Mouse (Mus musculus): ENCODE results near the gene Ptpn11.
"Not testable (repeated sequence)": the region's sequence is repeated elsewhere in the genome, so short reads cannot be mapped to it uniquely, and the experiment has no call there.

Gene Ptpn11

GRCm38 (mm10) chr5:121190836-121191583, at the start of gene Ptpn11:
Gene Ptpn11, minus strand, starts transcription at chr5:121191397.
- DNase-seq (ENCODE audit: low spot score): peak; percentile 79

- peak; percentile 67 for DNase-seq (ENCODE audit: low spot score)
These were observed 48.6 kb upstream of the Ptpn11 start for GRCm38 (mm10) chr5:121239846-121240245.

- DNase-seq (ENCODE audit: low spot score): no peak
These were observed 47.0 kb upstream of the Ptpn11 start for GRCm38 (mm10) chr5:121238208-121238607.

- DNase-seq (ENCODE audit: low spot score): peak; percentile 62
These were observed 45.0 kb upstream of the Ptpn11 start for GRCm38 (mm10) chr5:121236171-121236570.

- DNase-seq (ENCODE audit: low spot score): no peak
These were observed 42.5 kb upstream of the Ptpn11 start for GRCm38 (mm10) chr5:121233726-121234125.

- DNase-seq (ENCODE audit: low spot score): no peak
These were observed 41.6 kb upstream of the Ptpn11 start for GRCm38 (mm10) chr5:121232789-121233188.

GRCm38 (mm10) chr5:121230811-121231210, 39.6 kb upstream of the Ptpn11 start:
- no peak for DNase-seq (ENCODE audit: low spot score)

- DNase-seq (ENCODE audit: low spot score): no peak
These were observed 38.0 kb upstream of the Ptpn11 start for GRCm38 (mm10) chr5:121229182-121229581.

- DNase-seq (ENCODE audit: low spot score): not testable (repeated sequence)
These were observed 36.1 kb upstream of the Ptpn11 start for GRCm38 (mm10) chr5:121227330-121227729.

- DNase-seq (ENCODE audit: low spot score): no peak
These were observed 35.6 kb upstream of the Ptpn11 start for GRCm38 (mm10) chr5:121226845-121227244.

GRCm38 (mm10) chr5:121226406-121226805, 35.2 kb upstream of the Ptpn11 start:
- no peak for DNase-seq (ENCODE audit: low spot score)

GRCm38 (mm10) chr5:121225854-121226253, 34.7 kb upstream of the Ptpn11 start:
- no peak for DNase-seq (ENCODE audit: low spot score)

GRCm38 (mm10) chr5:121224856-121225255, 33.7 kb upstream of the Ptpn11 start:
- no peak for DNase-seq (ENCODE audit: low spot score)

- DNase-seq (ENCODE audit: low spot score): not testable (repeated sequence)
These were observed 32.8 kb upstream of the Ptpn11 start for GRCm38 (mm10) chr5:121224020-121224419.

- DNase-seq (ENCODE audit: low spot score): no peak
These were observed 30.2 kb upstream of the Ptpn11 start for GRCm38 (mm10) chr5:121221328-121221850.

- DNase-seq (ENCODE audit: low spot score): peak; percentile 54
These were observed 29.6 kb upstream of the Ptpn11 start for GRCm38 (mm10) chr5:121220732-121221301.

- peak; percentile 96 for DNase-seq (ENCODE audit: low spot score)
These were observed 29.0 kb upstream of the Ptpn11 start, which contains the start of gene Hectd4 for GRCm38 (mm10) chr5:121219980-121220731. Gene Hectd4, plus strand, starts transcription at chr5:121220219.

- DNase-seq (ENCODE audit: low spot score): no peak
These were observed 28.0 kb upstream of the Ptpn11 start for GRCm38 (mm10) chr5:121219190-121219589.

- DNase-seq (ENCODE audit: low spot score): no peak
These were observed 26.1 kb upstream of the Ptpn11 start for GRCm38 (mm10) chr5:121217313-121217634.

- not testable (repeated sequence) for DNase-seq (ENCODE audit: low spot score)
These were observed 25.6 kb upstream of the Ptpn11 start for GRCm38 (mm10) chr5:121216584-121217312.

- DNase-seq (ENCODE audit: low spot score): no peak
These were observed 24.9 kb upstream of the Ptpn11 start for GRCm38 (mm10) chr5:121216126-121216446.
